ENCODE assay signal across 8 mouse cellular contexts in genomic region chr11:48823536-48823972, GRCm38 (mm10). TPM values are rescaled to one million over a fixed set of nuclear protein-coding genes. Genes with fewer than 3 reads are reported as not detected.
DNase-seq lines count a peak whose midpoint lies in the region; ATAC-seq and TF ChIP-seq lines count a peak whose summit lies in the region.

No protein-coding gene starts in this region.

- DNase-seq in 416B (ENCODE audit: low read depth) (peak; percentile 53), NIH3T3 (ENCODE audit: low read depth) (peak; percentile 89)
- peak; percentile 40 to 65 for DNase-seq in heart, adult 9 months (ENCODE audit: low spot score in 2 of 2)
- DNase-seq in lung, embryonic 14.5 days: peak; percentile 91
- DNase-seq in thymus, postnatal 10 days (ENCODE audit: low spot score in 2 of 2): peak; percentile 49 to 66

- H3K27me3 ChIP-seq in kidney, embryonic 14.5 days (ENCODE audit: control insufficient read depth, insufficient read depth, low read length): peaks cover 5% of the 10 kb centered on the region; the same call in 1 of the 2 replicates
- H3K27me3 ChIP-seq in lung, embryonic 14.5 days (ENCODE audit: insufficient read depth, low read length): peaks cover 11% of the 10 kb centered on the region; the same call in 1 of the 2 replicates
- no peaks in the 10 kb centered on the region for H3K27me3 ChIP-seq in neural tube, embryonic 14.5 days (ENCODE audit: control insufficient read depth, insufficient read depth, low read length)

- H3K27ac ChIP-seq in cortical plate, adult 2 months (ENCODE audit: insufficient read depth, low read length): no peak overlapping the region
- H3K27ac ChIP-seq in kidney, embryonic 14.5 days (ENCODE audit: low read depth, low read length): no peak overlapping the region
- H3K27ac ChIP-seq in lung, embryonic 14.5 days (ENCODE audit: low read depth): no peak overlapping the region
- H3K27ac ChIP-seq in neural tube, embryonic 14.5 days (ENCODE audit: low read depth, low read length): no peak overlapping the region

- H3K9me3 ChIP-seq in kidney, embryonic 14.5 days (ENCODE audit: control insufficient read depth, low read length): no peaks in the 10 kb centered on the region
- no peaks in the 10 kb centered on the region for H3K9me3 ChIP-seq in lung, embryonic 14.5 days (ENCODE audit: low read depth, low read length)
- no peaks in the 10 kb centered on the region for H3K9me3 ChIP-seq in neural tube, embryonic 14.5 days (ENCODE audit: control insufficient read depth, low read length)

- no peaks in the 10 kb centered on the region for H3K4me1 ChIP-seq in cortical plate, adult 2 months (ENCODE audit: control insufficient read depth, insufficient read depth, low read length)
- 0 out of 2 replicates have a peak, but pooled peaks cover 2% of the 10 kb centered on the region for H3K4me1 ChIP-seq in kidney, embryonic 14.5 days (ENCODE audit: control insufficient read depth, insufficient read depth, low read length)
- no peaks in the 10 kb centered on the region for H3K4me1 ChIP-seq in lung, embryonic 14.5 days (ENCODE audit: insufficient read depth)
- peaks cover 3% of the 10 kb centered on the region; the same call in 1 of the 2 replicates for H3K4me1 ChIP-seq in neural tube, embryonic 14.5 days (ENCODE audit: control insufficient read depth, insufficient read depth, low read length)

- 0 out of 2 replicates have a peak, but pooled peaks have one; percentile 26 for ATAC-seq in kidney, embryonic 14.5 days (ENCODE audit: low FRiP score, low TSS enrichment)
- peak; percentile 26 for ATAC-seq in lung, embryonic 14.5 days (ENCODE audit: insufficient read depth)
- peak; percentile 25; the same call in 1 of the 2 replicates for ATAC-seq in neural tube, embryonic 14.5 days (ENCODE audit: low read depth)

- TF ChIP-seq CTCF in cortical plate, adult 2 months (IDR thresholded peaks at IDR 0.05; ENCODE audit: extremely low read depth, insufficient read depth, low read length): no peak
- no peak for TF ChIP-seq CTCF in lung, embryonic 14.5 days (IDR thresholded peaks at IDR 0.05; ENCODE audit: low read depth)

- H3K4me3 ChIP-seq in cortical plate, adult 2 months (ENCODE audit: insufficient read depth, low read length): peak overlapping the region; percentile 12
- peak overlapping the region; percentile 47 for H3K4me3 ChIP-seq in kidney, embryonic 14.5 days (ENCODE audit: low read length)
- H3K4me3 ChIP-seq in lung, embryonic 14.5 days (ENCODE audit: low read depth, low read length): peak overlapping the region; percentile 40
- peak overlapping the region; percentile 20; the same call in 1 of the 2 replicates for H3K4me3 ChIP-seq in neural tube, embryonic 14.5 days (ENCODE audit: low read depth, low read length)

- no peak for TF ChIP-seq POLR2A in cortical plate, adult 2 months (IDR thresholded peaks at IDR 0.05; ENCODE audit: extremely low read depth, insufficient read depth, low read length)

- WGBS in kidney, embryonic 14.5 days: 1% methylated on average over 15 of the region's 15 CpGs
- WGBS in lung, embryonic 14.5 days: under 1% methylated on average over 15 of the region's 15 CpGs
- under 1% methylated on average over 15 of the region's 15 CpGs for WGBS in neural tube, embryonic 14.5 days

- peak overlapping the region; percentile 40; the same call in 1 of the 2 replicates for H3K9ac ChIP-seq in kidney, embryonic 14.5 days (ENCODE audit: low read depth, low read length)
- H3K9ac ChIP-seq in lung, embryonic 14.5 days: peak overlapping the region; percentile 32
- H3K9ac ChIP-seq in neural tube, embryonic 14.5 days (replicated peaks; ENCODE audit: low read depth, low read length): no peak overlapping the region

- no peaks in the 10 kb centered on the region for H3K36me3 ChIP-seq in kidney, embryonic 14.5 days (ENCODE audit: control insufficient read depth, insufficient read depth, low read length)
- no peaks in the 10 kb centered on the region for H3K36me3 ChIP-seq in lung, embryonic 14.5 days (ENCODE audit: insufficient read depth)
- H3K36me3 ChIP-seq in neural tube, embryonic 14.5 days (ENCODE audit: control insufficient read depth, insufficient read depth, low read length): no peaks in the 10 kb centered on the region

- H3K4me2 ChIP-seq in kidney, embryonic 14.5 days (replicated peaks; ENCODE audit: low read depth, low read length): peak overlapping the region; percentile 72
- peak overlapping the region; percentile 79 for H3K4me2 ChIP-seq in lung, embryonic 14.5 days
- H3K4me2 ChIP-seq in neural tube, embryonic 14.5 days (ENCODE audit: low read depth, low read length): peak overlapping the region; percentile 39

RNA-seq across cellular contexts. Expression of gene Trim7, which starts 2.4 kb away (rescaled TPM):
- 4.2 and 4.3 TPM in 2 replicates for polyA plus RNA-seq in cortical plate, adult 2 months (2012; rRNA removed)
- polyA plus RNA-seq in kidney, embryonic 14.5 days (2014; fragmentation: Nextera tagmentation; extraction: Ambion mirVana): 1.3 and 2.9 TPM in 2 replicates
- 0.55 and 1.4 TPM in 2 replicates for polyA plus RNA-seq in lung, embryonic 14.5 days (2014; fragmentation: Nextera tagmentation; extraction: Ambion mirVana)
- 1.5 and 2.0 TPM in 2 replicates for polyA plus RNA-seq in neural tube, embryonic 14.5 days (2014; fragmentation: Nextera tagmentation; extraction: Ambion mirVana)

RNA-seq across cellular contexts. Expression of gene Gm12184, which starts 2.9 kb away (rescaled TPM):
- 33.8 and 40.1 TPM in 2 replicates for polyA plus RNA-seq in cortical plate, adult 2 months (2012; rRNA removed)
- polyA plus RNA-seq in kidney, embryonic 14.5 days (2014; fragmentation: Nextera tagmentation; extraction: Ambion mirVana): 5.6 and 7.6 TPM in 2 replicates
- polyA plus RNA-seq in lung, embryonic 14.5 days (2014; fragmentation: Nextera tagmentation; extraction: Ambion mirVana): 11.3 and 11.8 TPM in 2 replicates
- polyA plus RNA-seq in neural tube, embryonic 14.5 days (2014; fragmentation: Nextera tagmentation; extraction: Ambion mirVana): 3.0 TPM in 2 replicates

RNA-seq across cellular contexts. Expression of gene Trim41, which starts 6.4 kb away (rescaled TPM):
- polyA plus RNA-seq in cortical plate, adult 2 months (2012; rRNA removed): 43.1 and 46.7 TPM in 2 replicates
- 5.8 and 6.1 TPM in 2 replicates for polyA plus RNA-seq in kidney, embryonic 14.5 days (2014; fragmentation: Nextera tagmentation; extraction: Ambion mirVana)
- 4.5 and 4.6 TPM in 2 replicates for polyA plus RNA-seq in lung, embryonic 14.5 days (2014; fragmentation: Nextera tagmentation; extraction: Ambion mirVana)
- polyA plus RNA-seq in neural tube, embryonic 14.5 days (2014; fragmentation: Nextera tagmentation; extraction: Ambion mirVana): 5.1 and 5.6 TPM in 2 replicates

RNA-seq across cellular contexts. Expression of gene Rack1, which starts 23.4 kb away (rescaled TPM):
- 447 and 464 TPM in 2 replicates for polyA plus RNA-seq in cortical plate, adult 2 months (2012; rRNA removed)
- 994 and 1,198 TPM in 2 replicates for polyA plus RNA-seq in kidney, embryonic 14.5 days (2014; fragmentation: Nextera tagmentation; extraction: Ambion mirVana)
- polyA plus RNA-seq in lung, embryonic 14.5 days (2014; fragmentation: Nextera tagmentation; extraction: Ambion mirVana): 935 and 940 TPM in 2 replicates
- polyA plus RNA-seq in neural tube, embryonic 14.5 days (2014; fragmentation: Nextera tagmentation; extraction: Ambion mirVana): 400 and 442 TPM in 2 replicates

RNA-seq across cellular contexts. Expression of gene Irgm1, which starts 47.9 kb away (rescaled TPM):
- 9.5 and 11.4 TPM in 2 replicates for polyA plus RNA-seq in cortical plate, adult 2 months (2012; rRNA removed)
- polyA plus RNA-seq in kidney, embryonic 14.5 days (2014; fragmentation: Nextera tagmentation; extraction: Ambion mirVana): 11.7 and 13.2 TPM in 2 replicates
- polyA plus RNA-seq in lung, embryonic 14.5 days (2014; fragmentation: Nextera tagmentation; extraction: Ambion mirVana): 6.7 and 7.6 TPM in 2 replicates
- 3.1 and 3.6 TPM in 2 replicates for polyA plus RNA-seq in neural tube, embryonic 14.5 days (2014; fragmentation: Nextera tagmentation; extraction: Ambion mirVana)
